Mouse (Mus musculus): ENCODE results near the gene Tcf7l1.

The Tcf7l1 gene

DNA sequence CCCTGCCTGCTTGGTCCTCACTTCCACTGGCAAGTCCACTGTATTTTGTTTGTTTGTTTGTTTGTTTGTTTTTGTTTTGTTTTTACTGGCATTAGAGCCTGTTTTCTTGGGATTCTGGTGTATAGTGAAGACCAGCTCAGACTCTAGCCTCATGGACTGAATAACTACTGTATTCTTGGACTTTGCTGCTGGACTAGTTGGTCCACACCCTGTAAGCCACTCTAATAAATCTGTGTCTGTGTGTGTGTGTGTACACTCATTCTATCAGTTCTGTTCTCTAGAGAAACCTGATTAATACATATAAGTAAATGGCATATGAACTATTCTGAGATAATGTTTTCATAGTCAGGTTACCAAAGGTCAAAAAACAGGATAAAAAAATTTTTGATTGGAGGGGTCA lies 198.9 kb downstream of the Tcf7l1 start:
- no peak for DNase-seq (ENCODE audit: low spot score)

DNA sequence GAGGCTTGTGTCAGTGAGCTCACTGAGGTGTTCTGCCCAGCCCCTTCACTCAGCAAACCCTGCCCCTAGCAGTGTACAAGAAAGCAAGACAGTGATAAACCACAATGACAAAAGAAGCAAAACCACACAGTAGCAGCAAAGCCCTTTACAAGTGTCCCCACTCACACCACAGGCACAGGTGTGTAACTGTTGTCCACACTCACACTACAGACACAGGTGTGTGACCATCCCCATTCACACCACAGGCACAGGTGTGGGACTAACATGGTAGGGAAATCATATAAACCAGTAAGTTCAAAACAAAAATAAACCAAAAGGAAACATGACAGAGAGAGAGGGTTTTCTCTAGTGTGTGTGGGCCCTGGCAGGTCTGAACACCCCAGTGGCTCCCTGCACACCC lies 200.7 kb downstream of the Tcf7l1 start:
- no peak for DNase-seq (ENCODE audit: low spot score)

DNA sequence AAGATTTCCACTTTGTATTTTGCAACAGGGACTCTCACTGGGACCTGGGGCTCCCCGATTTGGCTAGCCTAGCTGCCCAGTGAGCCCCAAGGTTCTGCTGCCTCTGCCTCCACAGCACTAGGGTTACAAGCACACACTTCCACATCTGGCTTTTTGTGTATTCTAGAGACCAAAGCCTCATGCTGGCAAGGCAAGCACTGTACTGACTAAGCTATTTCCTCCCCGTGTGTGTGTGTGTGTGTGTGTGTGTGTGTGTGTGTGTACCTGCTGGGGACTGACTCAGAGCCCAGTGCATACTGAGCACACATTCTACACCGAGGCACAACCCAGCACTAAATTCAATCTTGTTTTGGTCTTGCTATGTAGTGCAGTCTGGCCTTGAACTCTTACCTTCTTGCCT lies 202.4 kb downstream of the Tcf7l1 start:
- DNase-seq (ENCODE audit: low spot score) = no peak

DNA sequence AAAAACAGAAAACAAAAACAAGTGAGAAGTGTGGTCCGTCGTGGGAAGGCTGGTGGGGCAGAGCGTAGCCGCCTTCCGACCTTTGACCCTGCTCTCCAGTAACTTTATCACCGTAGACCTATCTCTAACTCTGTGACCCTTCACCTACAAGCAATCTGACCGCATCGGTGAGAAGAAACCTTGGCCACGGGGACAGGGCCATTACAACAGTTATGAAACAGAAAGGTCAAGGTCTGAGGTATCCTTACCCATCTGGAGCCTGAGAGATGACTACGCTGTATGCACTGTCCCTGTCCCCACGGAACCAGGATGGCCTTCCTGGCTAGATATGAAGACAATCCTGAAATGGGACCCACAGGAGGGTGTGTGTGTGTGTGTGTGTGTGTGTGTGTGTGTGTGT lies 204.9 kb downstream of the Tcf7l1 start:
- no peak for DNase-seq (ENCODE audit: low spot score)

DNA sequence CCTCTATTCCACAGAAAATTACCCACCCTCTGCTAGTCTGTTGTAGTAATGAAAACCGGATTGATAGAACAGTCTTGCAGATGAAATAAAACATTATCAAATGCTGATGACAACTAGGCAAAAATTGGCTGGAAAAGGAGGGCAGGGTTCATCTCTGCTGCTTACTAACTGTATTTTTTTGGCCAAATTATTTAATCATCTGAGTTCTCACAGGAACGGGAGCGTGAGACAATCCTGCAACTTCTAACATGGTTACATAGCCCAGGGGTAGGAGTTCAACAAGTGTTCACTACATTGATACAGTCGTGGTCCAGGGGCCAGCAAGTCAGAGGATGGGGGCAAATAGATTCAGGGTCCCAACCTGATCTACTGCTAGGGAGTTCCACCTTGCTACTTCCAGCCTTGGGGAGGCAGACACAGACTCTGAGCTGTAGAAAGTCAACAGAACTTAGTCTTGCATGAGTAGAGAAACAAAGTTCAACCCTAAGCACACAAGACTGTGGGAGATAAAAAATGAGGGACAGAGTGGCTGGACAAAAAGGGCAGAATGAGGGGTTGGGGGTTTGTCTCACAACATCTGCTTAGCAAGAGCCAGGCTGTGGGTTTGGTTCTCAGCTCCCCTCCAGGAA lies 205.7 kb downstream of the Tcf7l1 start:
- no peak for DNase-seq (ENCODE audit: low spot score)

DNA sequence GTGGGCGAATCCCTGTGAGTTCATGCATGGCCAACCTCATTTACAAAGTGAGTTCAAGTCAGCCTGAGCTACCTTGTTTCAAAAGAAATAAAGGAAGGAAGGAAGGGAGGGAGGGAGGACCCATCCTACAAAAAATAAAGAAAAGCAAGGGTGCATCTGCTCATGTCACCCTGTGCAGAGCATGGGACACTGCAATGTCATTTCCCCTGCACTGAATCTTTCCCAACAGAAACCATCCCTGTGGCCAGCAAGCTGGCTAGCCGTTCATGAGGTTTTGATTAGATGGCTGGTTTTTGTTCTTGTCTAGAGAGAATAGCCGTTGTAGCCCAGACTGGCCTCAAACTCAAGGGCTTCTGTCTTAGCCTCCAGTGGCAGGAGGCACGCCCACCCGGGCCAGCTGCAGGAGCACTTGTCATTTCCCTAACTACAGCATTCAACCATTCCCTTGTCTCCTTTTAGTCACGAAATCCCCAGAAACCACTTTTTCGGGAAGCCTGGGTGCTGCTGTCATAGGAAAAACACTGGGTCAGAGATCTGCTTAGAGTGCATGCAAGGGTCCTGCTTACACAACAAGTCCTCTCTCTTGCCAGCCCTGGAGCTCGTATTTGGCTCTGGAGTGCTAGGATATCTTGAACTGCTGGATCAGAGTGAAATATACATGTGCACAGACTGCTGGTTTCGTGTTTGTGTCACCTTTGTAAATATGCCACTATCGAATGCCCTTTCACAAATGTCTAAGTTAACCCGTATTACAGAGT lies 207.2 kb downstream of the Tcf7l1 start:
- DNase-seq (ENCODE audit: low spot score) = no peak

Data from ovary, postnatal 10 days (tissue).